Mouse (Mus musculus) effector memory CD4-positive, alpha-beta T cell, adult 7 months (primary cell): Measurements from ENCODE around the gene Steap2. TPM values are rescaled to one million over a fixed set of nuclear protein-coding genes. Genes with fewer than 3 reads are reported as not detected.

Experiments
- polyA plus RNA-seq: library from polyadenylated mRNA; unstranded; fragments of 100-300 nt; shearing (Covaris generic); gene quantifications from one replicate; pipeline ENCODE4 v1.2.1, GENCODE M21; 2017

The Steap2 gene
- polyA plus RNA-seq, result 0.37 TPM

GRCm38 (mm10) chr5:5693956-5694653, at the start of gene Steap2:
TSS of gene Steap2 (minus strand) at chr5:5694578.

GRCm38 (mm10) chr5:5663655-5664370, 30.6 kb downstream of the Steap2 start, which contains the start of gene Cfap69:
TSS of gene Cfap69 (minus strand) at chr5:5664239.

Other genes with a start within 250 kb of the Steap2 start
- gene 1700015F17Rik, start 215.4 kb downstream of the Steap2 start, polyA plus RNA-seq, result not detected
- 2.5 TPM for gene Cldn12, start 179.6 kb downstream of the Steap2 start, polyA plus RNA-seq
- gene Gtpbp10, start 135.0 kb downstream of the Steap2 start, polyA plus RNA-seq, result 12.0 TPM
- gene Gm8773, start 120.8 kb downstream of the Steap2 start, polyA plus RNA-seq, result not detected
- gene Cfap69, start 30.3 kb downstream of the Steap2 start, polyA plus RNA-seq, result not detected
- gene Steap1, start 54.7 kb upstream of the Steap2 start, polyA plus RNA-seq, result 0.41 TPM